Mouse (Mus musculus): Measurements from ENCODE around the gene Zfp217. TPM values are rescaled to one million over a fixed set of nuclear protein-coding genes. Genes with fewer than 3 reads are reported as not detected.

Zfp217 gene
- polyA plus RNA-seq, 1 experiment, result 10.4 TPM

DNA sequence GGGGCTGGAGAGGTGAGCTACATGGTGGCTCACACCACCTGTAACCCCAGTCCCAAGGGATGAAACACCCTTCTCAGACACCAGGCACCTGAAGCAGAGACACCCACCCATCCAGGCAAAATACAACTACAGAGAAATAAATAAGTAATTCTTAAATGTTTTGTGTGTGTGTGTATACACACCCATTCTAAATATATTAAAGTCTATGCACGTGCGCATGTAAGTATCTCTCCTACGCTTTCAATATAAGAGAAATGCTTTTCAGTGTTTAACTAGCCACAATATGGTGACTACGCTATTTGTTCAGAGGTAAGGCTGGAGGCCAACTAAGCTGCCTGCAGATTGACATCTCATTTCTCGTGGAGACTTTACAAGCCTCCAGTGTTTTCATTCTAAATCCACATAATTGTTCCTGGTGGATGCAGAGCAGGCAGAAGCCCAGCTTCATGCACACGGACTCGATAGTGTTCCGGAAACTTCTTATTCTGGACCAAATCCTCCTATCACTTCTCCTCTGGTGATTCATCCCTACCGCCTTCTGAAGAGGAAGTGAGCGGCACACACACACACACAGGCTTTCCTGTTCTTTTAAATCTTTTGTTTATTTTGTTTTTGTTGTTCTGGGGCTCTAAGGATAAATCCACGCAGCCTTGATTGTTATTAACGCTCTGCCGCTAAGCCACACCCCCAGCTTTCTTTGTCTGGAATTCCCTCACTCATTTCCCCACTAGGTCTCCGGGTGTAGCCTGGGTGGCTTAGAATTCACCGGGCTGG is 12.1 kb upstream of the Zfp217 start:
- 37% methylated on average over 15 of the region's 15 CpGs for WGBS
- no peak for TF ChIP-seq CTCF (IDR thresholded peaks at IDR 0.05; ENCODE audit: extremely low read depth, insufficient read length, insufficient replicate concordance, low read depth, low read length)
- no peak for TF ChIP-seq POLR2A (IDR thresholded peaks at IDR 0.05; ENCODE audit: low read depth, low read length)
- Histone ChIP-seq H3K27ac (ENCODE audit: insufficient read depth, low read depth, low read length) (no peak overlapping the region), H3K36me3 (ENCODE audit: control insufficient read depth, insufficient read depth, low read length) (no peaks in the 10 kb centered on the region), H3K27me3 (ENCODE audit: control insufficient read depth, insufficient read depth, low read length) (no peaks in the 10 kb centered on the region), H3K4me1 (ENCODE audit: control insufficient read depth, insufficient read depth, insufficient read length, low read length) (peaks cover 5% of the 10 kb centered on the region; the same call in 1 of the 2 replicates), H3K4me3 (ENCODE audit: low read depth, low read length) (no peak overlapping the region)

DNA sequence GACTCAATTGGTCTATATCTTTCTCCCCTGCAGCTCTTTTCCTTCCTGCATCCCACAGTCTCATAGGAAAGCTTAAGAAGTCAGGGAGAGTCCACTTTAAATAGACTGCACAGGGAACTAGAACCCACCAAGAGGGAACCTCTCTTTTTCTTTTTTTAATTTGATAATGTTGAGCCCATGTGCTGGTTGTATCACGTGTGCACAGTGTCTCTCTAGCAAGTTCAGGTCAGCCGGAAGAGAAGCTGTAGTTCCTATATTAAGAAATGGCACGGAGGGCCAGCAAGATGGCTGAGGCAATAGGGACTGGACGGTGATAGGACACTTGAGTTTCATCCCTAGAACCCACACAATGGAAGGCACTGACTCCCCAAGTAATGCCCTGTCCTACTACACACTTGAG is 11.1 kb upstream of the Zfp217 start:
- H3K27ac ChIP-seq (ENCODE audit: insufficient read depth, low read depth, low read length), result no peak overlapping the region
- H3K27me3 ChIP-seq (ENCODE audit: control insufficient read depth, insufficient read depth, low read length), result no peaks in the 10 kb centered on the region
- TF ChIP-seq CTCF (IDR thresholded peaks at IDR 0.05; ENCODE audit: extremely low read depth, insufficient read length, insufficient replicate concordance, low read depth, low read length), result no peak
- no peak for TF ChIP-seq POLR2A (IDR thresholded peaks at IDR 0.05; ENCODE audit: low read depth, low read length)
- no peak overlapping the region for H3K4me3 ChIP-seq (ENCODE audit: low read depth, low read length)
- WGBS, result 87% methylated on average over 4 of the region's 4 CpGs
- H3K36me3 ChIP-seq (ENCODE audit: control insufficient read depth, insufficient read depth, low read length), result no peaks in the 10 kb centered on the region
- peaks cover 5% of the 10 kb centered on the region; the same call in 1 of the 2 replicates for H3K4me1 ChIP-seq (ENCODE audit: control insufficient read depth, insufficient read depth, insufficient read length, low read length)

DNA sequence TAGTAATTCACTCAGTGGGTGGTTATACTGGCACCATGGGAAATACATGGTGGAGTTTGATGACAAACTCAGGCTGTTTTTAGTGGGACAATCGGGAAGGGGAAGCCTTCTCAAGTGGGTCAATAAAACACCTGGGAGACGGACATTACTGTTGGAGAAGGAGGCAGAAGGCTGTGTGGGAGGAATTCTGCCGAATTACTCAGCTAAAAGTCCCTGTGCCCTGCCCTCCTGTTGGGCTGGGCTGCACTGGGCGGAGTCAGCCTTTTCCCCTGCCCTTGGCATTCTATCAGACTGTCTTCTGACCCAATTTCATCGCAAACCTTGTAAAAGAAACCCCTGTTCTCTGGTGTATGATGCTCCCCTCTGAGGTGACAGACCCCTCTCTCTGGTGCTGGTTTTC is 10.3 kb upstream of the Zfp217 start:
- H3K4me1 ChIP-seq (ENCODE audit: control insufficient read depth, insufficient read depth, insufficient read length, low read length), result peaks cover 5% of the 10 kb centered on the region; the same call in 1 of the 2 replicates
- H3K36me3 ChIP-seq (ENCODE audit: control insufficient read depth, insufficient read depth, low read length), result no peaks in the 10 kb centered on the region
- H3K27me3 ChIP-seq (ENCODE audit: control insufficient read depth, insufficient read depth, low read length), result no peaks in the 10 kb centered on the region
- H3K4me3 ChIP-seq (ENCODE audit: low read depth, low read length), result no peak overlapping the region
- TF ChIP-seq CTCF (IDR thresholded peaks at IDR 0.05; ENCODE audit: extremely low read depth, insufficient read length, insufficient replicate concordance, low read depth, low read length), result no peak
- TF ChIP-seq POLR2A (IDR thresholded peaks at IDR 0.05; ENCODE audit: low read depth, low read length), result no peak
- no peak overlapping the region for H3K27ac ChIP-seq (ENCODE audit: insufficient read depth, low read depth, low read length)
- 16% methylated on average over 5 of the region's 5 CpGs for WGBS

DNA sequence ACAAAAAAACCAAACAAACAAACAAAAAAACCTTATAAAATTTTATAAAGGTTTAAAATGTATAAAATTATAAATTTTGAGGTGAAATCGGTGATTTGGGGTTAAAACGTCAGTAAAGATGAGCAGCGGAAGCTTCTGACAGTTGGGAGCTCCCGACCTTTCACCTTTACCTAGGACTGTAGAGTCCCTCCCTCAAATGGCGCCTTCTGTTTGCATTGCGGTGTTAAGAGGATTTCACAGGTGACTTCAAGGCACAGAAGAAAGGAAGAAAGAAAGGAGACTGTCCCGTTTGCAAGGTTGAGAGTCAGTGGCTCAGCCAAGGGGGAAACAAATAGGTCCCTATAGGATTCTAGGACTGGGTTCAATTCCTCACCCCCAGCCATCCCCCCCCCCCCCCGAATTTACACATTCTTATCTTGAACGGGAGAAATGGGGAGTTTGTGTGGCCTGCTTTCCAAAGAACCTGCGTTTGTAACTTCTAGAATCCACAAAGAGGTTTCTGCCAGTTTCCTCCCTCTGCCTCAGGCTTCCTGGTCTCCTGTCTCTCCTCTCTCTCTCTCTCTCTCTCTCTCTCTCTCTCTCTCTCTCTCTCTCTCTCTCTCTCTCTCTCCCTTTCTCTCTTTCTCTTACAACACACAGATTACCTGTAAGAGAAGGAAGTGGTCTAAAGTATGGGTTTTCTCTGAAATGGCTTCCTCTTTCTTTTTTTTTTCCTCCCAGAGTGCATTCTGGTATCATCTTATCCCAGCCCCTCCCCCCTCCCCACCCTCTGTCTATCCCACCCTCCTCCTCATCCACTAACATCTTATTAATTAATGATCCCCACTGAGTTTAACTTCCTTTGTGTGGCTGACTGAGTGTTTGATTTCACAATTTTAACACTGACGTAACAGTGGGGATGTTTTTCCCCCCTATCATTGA is 9.6 kb upstream of the Zfp217 start:
- Histone ChIP-seq H3K36me3 (ENCODE audit: control insufficient read depth, insufficient read depth, low read length) (no peaks in the 10 kb centered on the region), H3K4me3 (ENCODE audit: low read depth, low read length) (no peak overlapping the region), H3K27me3 (ENCODE audit: control insufficient read depth, insufficient read depth, low read length) (no peaks in the 10 kb centered on the region), H3K4me1 (ENCODE audit: control insufficient read depth, insufficient read depth, insufficient read length, low read length) (peaks cover 8% of the 10 kb centered on the region; the same call in 1 of the 2 replicates), H3K27ac (ENCODE audit: insufficient read depth, low read depth, low read length) (no peak overlapping the region)
- TF ChIP-seq CTCF (IDR thresholded peaks at IDR 0.05; ENCODE audit: extremely low read depth, insufficient read length, insufficient replicate concordance, low read depth, low read length) (no peak), POLR2A (IDR thresholded peaks at IDR 0.05; ENCODE audit: low read depth, low read length) (no peak)
- 40% methylated on average over 11 of the region's 11 CpGs for WGBS

DNA sequence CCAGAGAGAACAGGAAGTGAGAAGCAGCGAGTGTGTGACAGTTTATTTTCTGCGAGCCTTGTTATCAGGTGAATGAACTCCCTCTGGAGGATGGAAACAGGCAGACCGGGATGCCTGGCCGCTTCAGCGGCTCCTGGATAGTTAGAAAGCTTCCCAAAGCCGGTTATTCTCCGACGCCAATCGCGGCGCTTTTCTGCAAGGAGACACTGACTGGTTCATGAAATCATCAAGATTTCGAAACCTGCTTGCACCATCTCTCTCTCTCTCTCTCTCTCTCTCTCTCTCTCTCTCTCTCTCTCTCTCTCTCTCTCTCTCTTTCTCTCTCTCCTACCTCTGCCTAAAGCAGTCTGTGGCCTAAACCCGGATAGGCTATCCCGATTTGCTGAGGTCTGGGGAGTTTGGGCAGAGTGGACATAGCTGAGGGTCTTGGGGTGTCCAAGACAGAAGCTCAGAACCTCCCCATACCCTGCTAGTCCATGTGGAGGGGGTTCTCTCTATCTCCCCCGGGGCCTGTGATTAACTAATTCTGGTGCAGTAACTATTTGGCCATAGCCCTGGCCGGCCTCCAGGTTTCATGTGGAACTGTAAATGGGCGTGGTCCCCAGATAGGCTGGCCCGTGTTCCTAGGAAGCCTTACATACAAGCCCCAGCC is 7.3 kb upstream of the Zfp217 start:
- H3K27me3 ChIP-seq (ENCODE audit: control insufficient read depth, insufficient read depth, low read length), result no peaks in the 10 kb centered on the region
- H3K36me3 ChIP-seq (ENCODE audit: control insufficient read depth, insufficient read depth, low read length), result no peaks in the 10 kb centered on the region
- peak overlapping the region; percentile 96 for H3K27ac ChIP-seq (ENCODE audit: insufficient read depth, low read depth, low read length)
- peak; percentile 46; the same call in 1 of the 2 replicates for TF ChIP-seq CTCF (IDR thresholded peaks at IDR 0.05; ENCODE audit: extremely low read depth, insufficient read length, insufficient replicate concordance, low read depth, low read length)
- TF ChIP-seq POLR2A (IDR thresholded peaks at IDR 0.05; ENCODE audit: low read depth, low read length), result no peak
- WGBS, result under 1% methylated on average over 18 of the region's 18 CpGs
- peak overlapping the region; percentile 64 for H3K4me3 ChIP-seq (ENCODE audit: low read depth, low read length)
- peaks cover 8% of the 10 kb centered on the region; the same call in 1 of the 2 replicates for H3K4me1 ChIP-seq (ENCODE audit: control insufficient read depth, insufficient read depth, insufficient read length, low read length)

DNA sequence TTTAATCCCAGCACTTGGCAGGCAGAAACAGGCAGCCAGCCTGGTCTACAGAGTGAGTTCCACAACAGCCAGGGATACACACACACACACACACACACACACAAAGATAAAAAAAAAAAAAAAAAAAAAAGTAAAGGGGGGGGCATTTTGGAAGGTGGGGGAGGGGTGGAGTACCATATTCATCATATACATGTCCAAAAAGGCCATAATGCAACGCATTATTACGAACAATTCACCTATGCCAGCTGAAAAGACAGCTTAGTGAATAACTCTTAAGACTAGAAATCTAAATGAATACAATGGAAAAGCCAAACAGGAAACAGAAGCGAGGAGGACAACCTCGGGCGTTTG is 6.8 kb upstream of the Zfp217 start:
- peak overlapping the region; percentile 96 for H3K27ac ChIP-seq (ENCODE audit: insufficient read depth, low read depth, low read length)

More for the DNA sequence above, 6.8 kb upstream of the Zfp217 start:
- H3K36me3 ChIP-seq (ENCODE audit: control insufficient read depth, insufficient read depth, low read length), result no peaks in the 10 kb centered on the region
- no peaks in the 10 kb centered on the region for H3K27me3 ChIP-seq (ENCODE audit: control insufficient read depth, insufficient read depth, low read length)
- peak overlapping the region; percentile 64 for H3K4me3 ChIP-seq (ENCODE audit: low read depth, low read length)
- TF ChIP-seq CTCF (IDR thresholded peaks at IDR 0.05; ENCODE audit: extremely low read depth, insufficient read length, insufficient replicate concordance, low read depth, low read length), result no peak
- peaks cover 8% of the 10 kb centered on the region; the same call in 1 of the 2 replicates for H3K4me1 ChIP-seq (ENCODE audit: control insufficient read depth, insufficient read depth, insufficient read length, low read length)
- 1% methylated on average over 5 of the region's 5 CpGs for WGBS
